Comparison of ENCODE assay signal across 23 mouse cellular contexts in the genomic region with DNA sequence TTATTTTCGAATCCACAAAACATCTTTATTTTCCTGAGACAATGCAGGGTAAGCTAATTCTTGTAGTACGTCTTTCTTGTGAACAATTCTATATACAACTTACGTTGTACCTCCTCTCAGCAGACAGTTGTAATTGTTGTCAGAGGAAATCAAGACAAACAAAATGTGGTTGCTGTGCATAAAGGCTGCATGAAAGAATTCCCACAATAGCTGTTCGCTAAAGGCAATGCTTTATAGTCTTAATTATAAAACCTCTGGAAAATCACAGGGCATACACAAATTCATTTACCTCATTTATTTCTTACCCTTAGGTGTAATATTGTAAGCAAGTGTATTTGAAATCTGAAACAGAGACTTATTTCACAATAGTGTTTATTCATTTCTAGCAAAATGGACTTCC.
DNase-seq lines count a peak whose midpoint lies in the region; ATAC-seq and TF ChIP-seq lines count a peak whose summit lies in the region.
"Had no signal": no experiment of that assay in that cellular context is flagged by ENCODE, and none has a peak within 500 bp of the region (broad histone marks: within the 10 kb centered on the region; RNA-seq: fewer than 3 reads in every experiment).

No protein-coding gene starts in this region.

- H3K27ac ChIP-seq in hindbrain, embryonic 15.5 days (replicated peaks), result no peak overlapping the region
- no peak overlapping the region for H3K27ac ChIP-seq in hindbrain, embryonic 12.5 days
- H3K27ac ChIP-seq in midbrain, postnatal 0 days (ENCODE audit: low read depth, low read length), result no peak overlapping the region
- H3K27ac ChIP-seq in midbrain, embryonic 15.5 days, result no peak overlapping the region
- H3K27ac ChIP-seq in neural tube, embryonic 14.5 days (ENCODE audit: low read depth, low read length), result no peak overlapping the region
- H3K27ac ChIP-seq in neural tube, embryonic 15.5 days (replicated peaks), result 0 out of 2 replicates have a peak overlapping the region, but pooled peaks have one; percentile 23
- no peak overlapping the region for H3K27ac ChIP-seq in forebrain, embryonic 12.5 days
- H3K27ac ChIP-seq: embryonic facial prominence, embryonic 13.5 days; embryonic facial prominence, embryonic 15.5 days; forebrain, embryonic 10.5 days; forebrain, embryonic 13.5 days; forebrain, embryonic 15.5 days had no signal

- no peak overlapping the region for H3K4me2 ChIP-seq in hindbrain, embryonic 15.5 days
- no peak overlapping the region for H3K4me2 ChIP-seq in hindbrain, embryonic 12.5 days (replicated peaks)
- H3K4me2 ChIP-seq in midbrain, postnatal 0 days (ENCODE audit: low read depth, low read length, poor library complexity, severe bottlenecking), result no peak overlapping the region
- H3K4me2 ChIP-seq in midbrain, embryonic 15.5 days, result no peak overlapping the region
- H3K4me2 ChIP-seq in neural tube, embryonic 14.5 days (ENCODE audit: low read depth, low read length), result no peak overlapping the region
- no peak overlapping the region for H3K4me2 ChIP-seq in neural tube, embryonic 15.5 days
- no peak overlapping the region for H3K4me2 ChIP-seq in forebrain, embryonic 12.5 days
- H3K4me2 ChIP-seq: embryonic facial prominence, embryonic 13.5 days; embryonic facial prominence, embryonic 15.5 days; forebrain, embryonic 13.5 days; forebrain, embryonic 15.5 days had no signal

- peak; percentile 38; the same call in 1 of the 2 replicates for ATAC-seq in hindbrain, embryonic 15.5 days (ENCODE audit: low FRiP score, low read depth)
- ATAC-seq in hindbrain, embryonic 12.5 days (ENCODE audit: low FRiP score), result no peak
- ATAC-seq in midbrain, postnatal 0 days (ENCODE audit: low FRiP score), result no peak
- ATAC-seq in midbrain, embryonic 15.5 days (replicated peaks), result no peak
- ATAC-seq in neural tube, embryonic 14.5 days (ENCODE audit: low read depth), result peak; percentile 81
- ATAC-seq in neural tube, embryonic 15.5 days (ENCODE audit: low FRiP score), result peak; percentile 85
- ATAC-seq in forebrain, embryonic 12.5 days (ENCODE audit: low FRiP score), result no peak
- ATAC-seq: forebrain, embryonic 13.5 days; forebrain, embryonic 15.5 days had no signal

- H3K27me3 ChIP-seq in hindbrain, embryonic 15.5 days, result no peaks in the 10 kb centered on the region
- H3K27me3 ChIP-seq in hindbrain, embryonic 12.5 days, result no peaks in the 10 kb centered on the region
- H3K27me3 ChIP-seq in midbrain, postnatal 0 days (ENCODE audit: insufficient read depth, low read length), result no peaks in the 10 kb centered on the region
- no peaks in the 10 kb centered on the region for H3K27me3 ChIP-seq in midbrain, embryonic 15.5 days (replicated peaks)
- H3K27me3 ChIP-seq in neural tube, embryonic 14.5 days (ENCODE audit: control insufficient read depth, insufficient read depth, low read length), result no peaks in the 10 kb centered on the region
- H3K27me3 ChIP-seq in neural tube, embryonic 15.5 days (replicated peaks), result no peaks in the 10 kb centered on the region
- H3K27me3 ChIP-seq in forebrain, embryonic 12.5 days, result no peaks in the 10 kb centered on the region
- H3K27me3 ChIP-seq: embryonic facial prominence, embryonic 13.5 days; embryonic facial prominence, embryonic 15.5 days; forebrain, embryonic 13.5 days; forebrain, embryonic 15.5 days had no signal

- peak; percentile 5 for DNase-seq in midbrain, postnatal 0 days (ENCODE audit: low spot score)
- DNase-seq: adrenal gland, adult 2 months; adrenal gland, postnatal 10 days; adrenal gland, postnatal 25 days; cerebellum, adult 11 months; cerebellum, adult 18-20 months; cerebellum, adult 8-10 months; cerebellum, adult 9-11 months; cerebellum, postnatal 14 days; cerebellum, postnatal 36 days; embryo, embryonic 11 days had no signal

- H3K4me1 ChIP-seq in hindbrain, embryonic 15.5 days (replicated peaks), result no peaks in the 10 kb centered on the region
- H3K4me1 ChIP-seq in hindbrain, embryonic 12.5 days, result no peaks in the 10 kb centered on the region
- H3K4me1 ChIP-seq in midbrain, postnatal 0 days (ENCODE audit: insufficient read depth, low read length), result no peaks in the 10 kb centered on the region
- H3K4me1 ChIP-seq in midbrain, embryonic 15.5 days, result no peaks in the 10 kb centered on the region
- H3K4me1 ChIP-seq in neural tube, embryonic 14.5 days (ENCODE audit: control insufficient read depth, insufficient read depth, low read length), result no peaks in the 10 kb centered on the region
- H3K4me1 ChIP-seq in neural tube, embryonic 15.5 days, result no peaks in the 10 kb centered on the region
- H3K4me1 ChIP-seq in forebrain, embryonic 12.5 days, result no peaks in the 10 kb centered on the region
- H3K4me1 ChIP-seq: embryonic facial prominence, embryonic 13.5 days; embryonic facial prominence, embryonic 15.5 days; forebrain, embryonic 10.5 days; forebrain, embryonic 13.5 days; forebrain, embryonic 15.5 days had no signal

- H3K36me3 ChIP-seq in hindbrain, embryonic 15.5 days, result no peaks in the 10 kb centered on the region
- H3K36me3 ChIP-seq in hindbrain, embryonic 12.5 days, result no peaks in the 10 kb centered on the region
- no peaks in the 10 kb centered on the region for H3K36me3 ChIP-seq in midbrain, postnatal 0 days (ENCODE audit: insufficient read depth, low read length)
- no peaks in the 10 kb centered on the region for H3K36me3 ChIP-seq in midbrain, embryonic 15.5 days (replicated peaks)
- H3K36me3 ChIP-seq in neural tube, embryonic 14.5 days (ENCODE audit: control insufficient read depth, insufficient read depth, low read length), result no peaks in the 10 kb centered on the region
- no peaks in the 10 kb centered on the region for H3K36me3 ChIP-seq in neural tube, embryonic 15.5 days
- no peaks in the 10 kb centered on the region for H3K36me3 ChIP-seq in forebrain, embryonic 12.5 days (replicated peaks)
- H3K36me3 ChIP-seq: embryonic facial prominence, embryonic 13.5 days; embryonic facial prominence, embryonic 15.5 days; forebrain, embryonic 10.5 days; forebrain, embryonic 15.5 days had no signal

- TF ChIP-seq CTCF in midbrain, postnatal 0 days (IDR thresholded peaks at IDR 0.05), result no peak

- no peak overlapping the region for H3K4me3 ChIP-seq in hindbrain, embryonic 15.5 days
- no peak overlapping the region for H3K4me3 ChIP-seq in hindbrain, embryonic 12.5 days
- no peak overlapping the region for H3K4me3 ChIP-seq in midbrain, postnatal 0 days (ENCODE audit: low read depth, low read length)
- no peak overlapping the region for H3K4me3 ChIP-seq in midbrain, embryonic 15.5 days
- H3K4me3 ChIP-seq in neural tube, embryonic 14.5 days (ENCODE audit: low read depth, low read length), result no peak overlapping the region
- H3K4me3 ChIP-seq in neural tube, embryonic 15.5 days (replicated peaks), result no peak overlapping the region
- no peak overlapping the region for H3K4me3 ChIP-seq in forebrain, embryonic 12.5 days (replicated peaks)
- H3K4me3 ChIP-seq: embryonic facial prominence, embryonic 13.5 days; embryonic facial prominence, embryonic 15.5 days; erythroblast, embryonic 14.5 days; forebrain, embryonic 10.5 days; forebrain, embryonic 13.5 days; forebrain, embryonic 15.5 days had no signal

- no peak overlapping the region for H3K9ac ChIP-seq in hindbrain, embryonic 15.5 days
- H3K9ac ChIP-seq in hindbrain, embryonic 12.5 days, result no peak overlapping the region
- H3K9ac ChIP-seq in midbrain, postnatal 0 days (replicated peaks; ENCODE audit: low read length, poor library complexity, severe bottlenecking), result no peak overlapping the region
- no peak overlapping the region for H3K9ac ChIP-seq in midbrain, embryonic 15.5 days
- no peak overlapping the region for H3K9ac ChIP-seq in neural tube, embryonic 14.5 days (replicated peaks; ENCODE audit: low read depth, low read length)
- no peak overlapping the region for H3K9ac ChIP-seq in neural tube, embryonic 15.5 days (replicated peaks)
- H3K9ac ChIP-seq in forebrain, embryonic 12.5 days, result no peak overlapping the region
- H3K9ac ChIP-seq: embryonic facial prominence, embryonic 13.5 days; embryonic facial prominence, embryonic 15.5 days; forebrain, embryonic 13.5 days; forebrain, embryonic 15.5 days had no signal

- no peaks in the 10 kb centered on the region for H3K9me3 ChIP-seq in hindbrain, embryonic 15.5 days
- H3K9me3 ChIP-seq in hindbrain, embryonic 12.5 days (replicated peaks), result no peaks in the 10 kb centered on the region
- no peaks in the 10 kb centered on the region for H3K9me3 ChIP-seq in midbrain, postnatal 0 days (ENCODE audit: low read length)
- H3K9me3 ChIP-seq in midbrain, embryonic 15.5 days, result no peaks in the 10 kb centered on the region
- H3K9me3 ChIP-seq in neural tube, embryonic 14.5 days (ENCODE audit: control insufficient read depth, low read length), result no peaks in the 10 kb centered on the region
- H3K9me3 ChIP-seq in neural tube, embryonic 15.5 days (replicated peaks), result no peaks in the 10 kb centered on the region
- H3K9me3 ChIP-seq in forebrain, embryonic 12.5 days, result no peaks in the 10 kb centered on the region
- H3K9me3 ChIP-seq: embryonic facial prominence, embryonic 13.5 days; embryonic facial prominence, embryonic 15.5 days; forebrain, embryonic 10.5 days; forebrain, embryonic 13.5 days; forebrain, embryonic 15.5 days had no signal

- 73% methylated on average over 4 of the region's 4 CpGs for whole genome bisulfite sequencing in hindbrain, embryonic 15.5 days
- WGBS in hindbrain, embryonic 12.5 days, result 83% methylated on average over 4 of the region's 4 CpGs
- 74% methylated on average over 4 of the region's 4 CpGs for WGBS in midbrain, postnatal 0 days
- 74% methylated on average over 4 of the region's 4 CpGs for WGBS in midbrain, embryonic 15.5 days
- WGBS in neural tube, embryonic 14.5 days, result 56% methylated on average over 4 of the region's 4 CpGs
- 49% methylated on average over 4 of the region's 4 CpGs for WGBS in neural tube, embryonic 15.5 days
- WGBS in forebrain, embryonic 12.5 days, result 73% methylated on average over 4 of the region's 4 CpGs

Comparison
In these comparisons a context has a peak if more than half of its experiments do, and no peak if none do; other contexts are left out.
1. ATAC-seq: peak in hindbrain, embryonic 15.5 days (single experiment), neural tube, embryonic 14.5 days (single experiment) and neural tube, embryonic 15.5 days (single experiment); none in hindbrain, embryonic 12.5 days (single experiment), midbrain, postnatal 0 days (single experiment), midbrain, embryonic 15.5 days (single experiment) and forebrain, embryonic 12.5 days (single experiment).